Mouse (Mus musculus) Patski (cell line): Measurements from ENCODE around the gene Zfp429. TPM values are rescaled to one million over a fixed set of nuclear protein-coding genes. Genes with fewer than 3 reads are reported as not detected.
"Not testable (repeated sequence)": the region's sequence is repeated elsewhere in the genome, so short reads cannot be mapped to it uniquely, and the experiment has no call there.

ENCODE experiments used
- ATAC-seq: fragments of 100-300 bp; one replicate; pipeline ENCODE4 v1.8.0; 2021
- CTCF ChIA-PET: fragments of 350-600 bp; sonication (Branson Sonifier 250); formaldehyde crosslinking; loops from one replicate; lab custom pipeline; 2022; ENCODE audit warnings: inconsistent platforms; lab: Charles Lee
- POLR2A ChIA-PET: fragments of 350-600 bp; sonication (Branson Sonifier 250); formaldehyde crosslinking; loops from one replicate; lab custom pipeline; 2022; ENCODE audit warnings: antibody characterized with exemption, inconsistent platforms; lab: Charles Lee
- DNase-seq: peaks from one replicate; pipeline ENCODE4 v3.0.0-alpha.2; 2011; ENCODE audit warnings: low read depth, low spot score
- H3K27me3 ChIP-seq: fragments of 371-371 bp; one replicate; pipeline ENCODE4 v1.5.1; 2021
- CTCF ChIP-seq: fragments of 100-300 bp; IDR thresholded peaks from one replicate; pipeline ENCODE4 v1.5.1; 2021
- in situ Hi-C: fragments of 300-500 bp; cut with MboI; formaldehyde crosslinking; loops from 3 replicates; pipeline ENCODE4 v1.11.1; 2018; ENCODE audit warnings: low pct_unique_long_range_greater_than_20kb, mixed read lengths
- polyA plus RNA-seq: library from polyadenylated mRNA; unstranded; gene quantifications from one replicate; pipeline ENCODE4 v1.2.3, GENCODE M21; 2021

Gene Zfp429
- 6.5 TPM for polyA plus RNA-seq

DNA sequence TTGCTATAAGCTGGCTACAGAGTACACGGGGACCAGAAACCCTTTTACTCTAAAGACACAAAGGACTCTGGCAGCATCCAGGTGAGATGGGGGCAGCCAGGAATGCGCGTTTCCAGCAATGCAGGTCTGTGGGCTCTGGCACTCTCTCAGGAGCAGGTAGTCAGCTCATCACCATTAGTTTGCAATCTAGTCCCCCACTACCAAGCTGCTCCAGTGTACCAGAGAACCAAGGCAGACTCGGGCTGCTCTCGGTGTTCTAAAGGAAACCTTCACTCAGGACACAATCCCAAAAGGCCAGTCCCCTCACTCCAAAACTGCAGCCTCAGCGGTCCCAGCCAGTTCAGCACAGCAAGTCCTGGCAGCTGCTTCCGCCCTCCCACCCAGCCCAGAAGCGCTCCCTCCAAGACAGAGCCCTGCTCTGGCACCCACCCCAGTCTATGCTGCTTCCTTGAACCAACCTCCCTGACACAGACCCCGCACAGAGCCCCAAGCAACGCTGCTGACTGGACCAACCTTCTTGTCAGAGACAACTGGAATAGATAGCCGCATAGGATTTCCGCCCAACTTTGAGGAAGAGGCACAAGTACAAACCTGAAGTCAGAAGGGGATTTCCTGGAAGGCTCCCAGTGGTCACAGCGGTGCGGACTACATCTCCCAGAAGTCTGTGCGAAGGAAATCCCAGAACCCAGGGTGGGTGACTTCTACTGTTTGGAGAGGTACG, at the start of gene Zfp429:
Zfp429 (minus strand) TSS at position 637 of the 721 bp plus-strand sequence.
- CTCF ChIA-PET, POLR2A ChIA-PET, H3K27me3 ChIP-seq, in situ Hi-C loops: not testable (repeated sequence)
- peak; percentile 94 for ATAC-seq
- DNase-seq: peak; percentile 7

DNA sequence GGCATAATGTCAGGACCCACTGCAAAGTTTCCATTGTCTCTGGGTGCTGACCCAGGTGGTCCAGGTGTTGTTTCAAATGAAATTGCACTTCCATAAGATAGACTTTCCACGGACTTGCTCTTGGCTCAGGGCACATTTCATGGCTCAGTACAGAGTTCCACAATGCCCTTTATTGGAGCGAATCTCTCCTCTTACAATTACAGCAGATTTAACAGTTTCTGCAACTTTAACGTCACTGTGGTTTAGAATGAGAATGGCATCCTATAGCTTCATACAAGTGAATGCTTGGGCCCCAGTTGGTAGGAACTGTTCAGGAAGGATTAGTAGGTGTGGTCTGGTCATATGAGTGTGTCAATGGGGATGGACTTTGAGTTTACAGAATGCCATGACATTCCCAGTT, 37.5 kb upstream of the Zfp429 start:
- CTCF ChIA-PET, POLR2A ChIA-PET, DNase-seq, ATAC-seq, H3K27me3 ChIP-seq, in situ Hi-C loops: not testable (repeated sequence)

DNA sequence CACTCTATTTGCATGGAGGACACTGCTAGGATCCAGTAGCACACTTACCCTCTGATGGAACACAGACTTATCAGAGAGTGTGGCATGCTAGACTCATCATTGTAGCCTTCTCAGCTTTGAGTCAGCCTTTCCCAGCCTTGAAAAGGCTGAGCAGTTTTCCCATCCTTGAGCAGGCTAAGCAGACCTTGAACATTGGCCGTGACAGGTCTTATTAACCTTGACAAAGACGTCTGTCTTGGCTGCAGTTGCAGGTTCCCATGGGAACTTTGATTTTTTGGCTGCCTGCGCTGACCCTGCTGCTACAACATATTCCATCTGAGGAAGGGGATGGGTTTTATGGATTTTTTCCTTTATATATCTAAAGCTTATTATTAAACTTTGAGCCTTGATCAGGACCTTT, 28.5 kb upstream of the Zfp429 start:
- POLR2A ChIA-PET: no interaction called here
- H3K27me3 ChIP-seq: peaks cover 10% of the 10 kb centered on the region
- TF ChIP-seq CTCF: no peak
- ATAC-seq (no peak), DNase-seq (no peak)
- CTCF ChIA-PET: no interaction called here
- in situ Hi-C loops: no loop called here

DNA sequence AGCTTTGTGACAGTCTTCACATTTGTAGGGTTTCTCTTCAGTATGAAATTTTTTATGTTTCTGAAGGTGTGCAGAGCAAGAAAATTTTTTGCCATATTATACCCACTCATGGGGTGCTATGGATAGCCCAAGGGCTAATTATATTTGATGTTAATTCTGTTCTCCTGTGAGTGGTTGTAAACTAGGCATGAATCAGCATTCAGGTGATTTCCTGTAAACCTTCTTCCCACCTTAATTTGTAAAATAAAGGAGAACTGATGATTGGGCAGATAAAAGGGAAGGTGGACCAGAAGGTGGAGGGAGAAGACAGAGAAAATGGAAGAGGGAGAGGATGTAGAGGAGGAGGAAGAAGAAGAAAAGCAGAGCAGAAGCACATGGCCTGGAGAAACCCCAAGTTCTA, 26.1 kb upstream of the Zfp429 start:
- DNase-seq, CTCF ChIA-PET, ATAC-seq, POLR2A ChIA-PET, in situ Hi-C loops: not testable (repeated sequence)
- peaks cover 20% of the 10 kb centered on the region for H3K27me3 ChIP-seq

DNA sequence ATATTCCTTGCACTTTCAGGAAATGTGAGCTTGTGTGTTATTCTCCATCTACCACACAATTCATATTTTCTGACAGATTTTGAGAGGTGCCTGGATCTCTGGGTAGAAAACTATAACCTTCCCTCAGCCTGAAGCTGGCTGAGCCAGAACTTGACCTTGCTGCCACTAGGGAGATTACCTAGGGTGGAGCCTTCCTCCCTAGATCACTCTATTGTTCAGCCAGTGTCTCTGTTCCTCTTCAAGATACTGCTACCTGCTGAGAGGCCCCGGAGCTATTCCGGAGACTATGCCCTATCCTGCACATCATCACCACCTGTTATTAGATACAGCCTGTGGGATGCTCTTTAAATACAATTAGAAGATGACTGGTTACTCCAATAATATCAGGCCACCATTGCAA, 22.9 kb upstream of the Zfp429 start:
- POLR2A ChIA-PET, ATAC-seq, in situ Hi-C loops, CTCF ChIA-PET, DNase-seq: not testable (repeated sequence)
- peaks cover 19% of the 10 kb centered on the region for H3K27me3 ChIP-seq

DNA sequence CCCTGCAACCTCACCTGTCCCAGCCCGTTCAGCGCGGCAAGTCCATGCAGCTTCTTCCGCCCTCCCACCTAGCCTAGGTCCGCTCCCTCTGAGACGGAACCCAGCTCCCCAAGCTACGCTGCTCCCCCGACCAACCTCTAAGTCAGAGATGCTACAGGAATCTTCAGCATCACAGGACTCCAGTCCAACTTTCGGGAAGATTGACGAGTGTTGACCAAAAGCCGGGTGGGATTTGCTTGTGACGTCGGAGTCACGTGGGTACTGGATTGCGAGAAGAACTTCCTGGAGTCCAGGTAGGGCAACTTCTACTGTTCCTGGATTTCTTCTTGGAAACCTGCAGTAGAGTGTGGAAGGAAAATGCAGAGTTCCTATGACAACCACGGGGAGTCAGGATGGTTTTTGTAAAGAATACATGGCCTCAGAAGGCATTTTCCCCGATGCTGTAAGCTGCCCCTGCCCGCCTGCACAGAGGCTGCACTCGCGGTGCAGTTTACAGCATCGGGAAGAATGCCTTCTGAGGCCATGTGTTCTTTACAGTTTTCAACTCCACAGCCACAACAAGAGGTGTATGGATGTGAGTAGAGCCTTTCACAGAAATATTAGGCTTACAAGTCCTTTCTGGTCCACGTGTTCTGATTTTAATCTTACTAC, 21.7 kb upstream of the Zfp429 start, which contains the start of gene Zfp459:
Zfp459 (minus strand) TSS at position 212 of the 651 bp plus-strand sequence.
- no peak for TF ChIP-seq CTCF
- ChIA-PET CTCF (no interaction called here), POLR2A (no interaction called here)
- DNase-seq (no peak), ATAC-seq (no peak)
- in situ Hi-C loops: no loop called here
- peaks cover 15% of the 10 kb centered on the region for H3K27me3 ChIP-seq

DNA sequence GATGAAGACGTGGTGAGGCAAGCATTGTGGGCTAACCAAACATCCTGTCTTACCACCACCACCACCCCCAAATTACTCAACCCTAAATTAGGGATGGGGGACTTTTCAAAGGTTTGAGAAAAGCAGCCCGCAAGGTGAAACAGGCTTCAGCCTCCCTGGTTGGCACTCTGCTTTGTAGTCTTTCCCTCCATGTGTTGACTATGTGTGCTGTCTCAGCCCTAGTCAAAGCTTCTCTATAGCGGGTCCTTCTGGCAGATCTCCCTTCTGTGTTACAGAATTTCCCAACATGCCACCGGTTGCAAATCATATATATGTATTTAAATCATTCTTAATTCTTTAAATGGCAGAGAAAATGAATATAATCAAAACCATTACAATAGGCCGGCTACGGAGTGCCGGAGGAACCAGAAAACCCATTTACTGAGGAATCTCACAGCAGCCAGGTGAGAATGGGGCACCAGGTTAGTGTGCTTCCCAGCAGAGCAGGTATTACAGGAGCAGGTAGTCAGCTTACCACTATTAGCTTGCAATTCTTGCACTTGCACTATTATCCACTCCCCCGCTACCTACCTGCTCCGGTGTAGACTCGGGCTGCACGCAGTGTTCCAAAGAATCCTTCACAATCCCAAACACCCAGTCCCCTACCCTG, 21.1 kb upstream of the Zfp429 start:
- DNase-seq (no peak), ATAC-seq (no peak)
- no peak for TF ChIP-seq CTCF
- H3K27me3 ChIP-seq: peaks cover 15% of the 10 kb centered on the region
- ChIA-PET CTCF (no interaction called here), POLR2A (no interaction called here)
- in situ Hi-C loops: no loop called here

DNA sequence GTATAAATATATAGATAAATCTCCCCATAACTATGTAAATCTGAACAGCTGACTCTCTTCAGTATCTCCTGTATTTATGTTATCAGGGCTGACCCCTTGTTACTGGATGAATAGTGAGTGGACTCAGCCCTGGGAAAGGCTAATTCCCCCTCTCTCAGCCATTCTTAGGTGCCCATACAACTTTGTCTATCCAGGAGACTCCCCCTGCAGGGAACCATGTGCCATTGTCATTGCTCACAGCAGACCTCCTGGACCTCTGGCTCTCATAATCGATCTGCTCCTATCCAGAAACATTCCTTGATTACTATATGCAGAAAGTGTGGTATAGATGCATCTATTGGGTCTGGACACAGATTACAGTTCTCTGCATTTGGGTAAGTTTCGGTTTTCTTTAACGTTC, 17.2 kb upstream of the Zfp429 start:
- in situ Hi-C loops: no loop called here
- TF ChIP-seq CTCF: peak; percentile 32
- ATAC-seq (no peak), DNase-seq (no peak)
- H3K27me3 ChIP-seq: peaks cover 9% of the 10 kb centered on the region
- ChIA-PET CTCF (no interaction called here), POLR2A (no interaction called here)

DNA sequence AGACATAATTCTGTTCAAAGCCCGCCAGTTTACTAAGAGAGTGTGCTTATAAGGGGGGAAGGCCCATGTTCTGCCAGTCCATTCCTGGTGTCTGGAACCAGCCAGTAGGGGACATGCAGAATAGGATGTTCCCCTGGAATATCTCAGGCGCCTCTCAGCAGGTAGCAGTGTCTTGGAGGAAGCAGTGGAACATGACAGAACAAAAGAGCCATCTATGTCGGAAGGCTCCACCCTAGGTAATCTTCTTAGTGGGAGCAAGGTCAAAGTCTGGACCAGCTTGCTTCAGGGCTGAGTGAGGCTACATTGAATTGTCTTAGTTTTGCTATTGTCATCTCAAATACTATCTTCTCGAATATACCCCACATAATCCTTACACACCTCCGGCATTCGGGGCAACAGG, 16.1 kb upstream of the Zfp429 start:
- ChIA-PET POLR2A (no interaction called here), CTCF (no interaction called here)
- H3K27me3 ChIP-seq: no peaks in the 10 kb centered on the region
- in situ Hi-C loops: no loop called here
- DNase-seq: no peak
- TF ChIP-seq CTCF: no peak
- ATAC-seq: no peak

DNA sequence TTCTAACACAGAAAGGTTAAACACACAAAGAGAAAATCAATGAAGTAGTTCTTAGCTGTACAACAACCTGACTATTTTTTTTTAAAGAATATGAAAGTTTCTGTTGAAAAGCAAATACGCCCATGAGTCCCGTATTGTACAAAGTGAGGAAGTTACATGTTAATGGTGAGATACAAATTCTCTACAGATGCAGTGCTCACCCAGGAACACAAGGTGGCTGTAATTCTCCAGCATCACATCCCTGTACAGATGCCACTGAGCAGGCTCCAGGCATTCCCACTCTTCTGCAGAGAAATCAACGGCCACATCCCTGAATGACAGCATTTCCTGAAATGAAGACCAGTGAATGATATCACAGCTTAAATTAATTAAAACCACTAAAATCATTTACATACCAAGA, 14.0 kb upstream of the Zfp429 start:
- DNase-seq, H3K27me3 ChIP-seq, POLR2A ChIA-PET, in situ Hi-C loops: not testable (repeated sequence)
- ATAC-seq: peak; percentile 82
- CTCF ChIA-PET: interaction anchor here (0.7 kb wide), 1 partner anchor 11 kb away, joined by 3 read pairs; no protein-coding TSS in a partner anchor

DNA sequence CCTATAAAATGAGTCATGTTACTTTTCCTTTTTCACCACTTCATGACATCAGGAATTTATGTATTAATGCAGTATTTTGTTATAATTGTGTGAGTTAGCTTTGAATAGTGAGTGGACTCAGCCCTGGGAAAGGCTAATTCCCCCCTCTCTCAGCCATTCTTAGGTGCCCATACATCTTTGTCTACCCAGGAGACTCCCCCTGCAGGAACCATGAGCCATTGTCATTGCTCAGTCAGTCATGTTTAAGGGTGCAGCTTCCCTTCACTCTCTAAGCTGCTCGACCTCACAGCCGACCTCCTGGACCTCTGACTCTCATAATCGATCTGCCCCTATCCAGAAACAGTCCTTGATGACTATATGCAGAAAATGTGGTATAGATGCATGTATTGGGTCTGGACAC, 23.4 kb downstream of the Zfp429 start:
- POLR2A ChIA-PET, CTCF ChIA-PET, H3K27me3 ChIP-seq, DNase-seq, ATAC-seq: not testable (repeated sequence)
- in situ Hi-C loops: loop anchor here (10.0 kb wide), 1 partner anchor 201 kb away; the partner anchor contains the start of gene Rsl1

DNA sequence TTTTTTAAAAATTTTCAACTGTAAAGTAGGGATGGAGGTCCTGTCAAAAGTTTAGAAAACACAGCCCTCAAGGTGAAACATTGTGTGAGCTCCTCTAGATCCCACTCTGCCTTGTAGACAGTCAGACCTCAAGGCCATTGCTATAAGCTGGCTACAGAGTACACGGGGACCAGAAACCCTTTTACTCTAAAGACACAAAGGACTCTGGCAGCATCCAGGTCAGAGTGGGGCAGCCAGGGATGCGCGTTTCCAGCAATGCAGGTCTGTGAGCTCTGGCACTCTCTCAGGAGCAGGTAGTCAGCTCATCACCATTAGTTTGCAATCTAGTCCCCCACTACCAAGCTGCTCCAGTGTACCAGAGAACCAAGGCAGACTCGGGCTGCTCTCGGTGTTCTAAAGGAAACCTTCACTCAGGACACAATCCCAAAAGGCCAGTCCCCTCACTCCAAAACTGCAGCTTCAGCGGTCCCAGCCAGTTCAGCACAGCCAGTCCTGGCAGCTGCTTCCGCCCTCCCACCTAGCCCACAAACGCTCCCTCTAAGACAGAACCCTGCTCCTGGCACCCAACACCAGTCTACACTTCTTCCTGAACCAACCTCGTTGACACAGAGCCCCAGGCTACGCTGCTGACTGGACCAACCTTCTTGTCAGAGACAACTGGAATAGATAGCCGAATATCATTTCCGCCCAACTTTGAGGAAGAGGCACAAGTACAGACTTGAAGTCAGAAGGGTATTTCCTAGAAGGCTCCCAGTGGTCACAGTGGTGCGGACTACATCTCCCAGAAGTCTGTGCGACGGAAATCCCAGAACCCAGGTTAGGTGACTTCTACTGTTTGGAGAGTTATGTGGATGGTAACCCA, 24.3 kb downstream of the Zfp429 start, which contains the start of the genes Gm28041 and Zfp456:
Gm28041 (minus strand) TSS at position 684 of the 862 bp plus-strand sequence.
Zfp456 (minus strand) TSS at position 761 of the 862 bp plus-strand sequence.
- POLR2A ChIA-PET, H3K27me3 ChIP-seq, CTCF ChIA-PET, DNase-seq: not testable (repeated sequence)
- peak; percentile 82 for ATAC-seq
- in situ Hi-C loops: loop anchor here (10.0 kb wide), 1 partner anchor 200 kb away; the partner anchor contains the start of gene Rsl1
